Mouse (Mus musculus): ENCODE data around the gene Ankle1. TPM values are rescaled to one million over a fixed set of nuclear protein-coding genes. Genes with fewer than 3 reads are reported as not detected.

Gene Ankle1
- 11.3 and 13.8 TPM in 2 replicates for total RNA-seq (2023)

DNA sequence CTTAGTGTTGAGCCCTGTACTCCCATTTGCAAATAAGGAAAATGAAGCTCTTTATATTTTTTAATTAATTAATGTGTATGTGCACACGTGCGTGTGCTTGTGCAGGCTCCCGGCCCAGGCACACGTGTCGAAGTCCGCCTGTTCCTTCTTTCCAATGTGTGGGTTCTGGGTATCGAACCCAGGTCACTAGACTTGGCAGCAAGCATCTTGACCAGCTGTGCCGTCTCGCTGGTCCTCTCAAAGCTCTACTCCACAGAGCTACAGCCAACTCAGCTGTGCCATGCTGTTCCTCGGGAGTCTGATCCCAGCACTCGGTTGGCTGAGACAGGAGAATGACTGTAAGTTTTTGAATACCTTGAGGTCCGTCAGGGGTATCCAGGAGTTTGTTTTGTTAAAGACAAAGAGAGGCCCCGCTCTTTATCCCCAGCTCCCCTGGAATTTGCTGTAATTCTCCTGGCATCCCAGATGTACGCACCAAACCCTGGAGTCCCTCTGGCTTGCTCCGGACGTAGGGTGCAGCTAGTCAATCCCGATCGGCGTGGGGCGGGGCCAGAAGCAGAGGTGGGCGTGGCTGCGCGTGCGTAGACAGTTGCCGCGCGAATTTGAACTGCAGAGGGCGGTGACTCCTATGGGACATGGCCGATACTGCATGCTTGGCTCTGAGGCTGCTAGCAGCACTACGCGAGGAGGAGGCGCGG, at the start of gene Ankle1:
Gene Ankle1 (plus strand): TSS at position 610 of the 698 bp plus-strand sequence.

DNA sequence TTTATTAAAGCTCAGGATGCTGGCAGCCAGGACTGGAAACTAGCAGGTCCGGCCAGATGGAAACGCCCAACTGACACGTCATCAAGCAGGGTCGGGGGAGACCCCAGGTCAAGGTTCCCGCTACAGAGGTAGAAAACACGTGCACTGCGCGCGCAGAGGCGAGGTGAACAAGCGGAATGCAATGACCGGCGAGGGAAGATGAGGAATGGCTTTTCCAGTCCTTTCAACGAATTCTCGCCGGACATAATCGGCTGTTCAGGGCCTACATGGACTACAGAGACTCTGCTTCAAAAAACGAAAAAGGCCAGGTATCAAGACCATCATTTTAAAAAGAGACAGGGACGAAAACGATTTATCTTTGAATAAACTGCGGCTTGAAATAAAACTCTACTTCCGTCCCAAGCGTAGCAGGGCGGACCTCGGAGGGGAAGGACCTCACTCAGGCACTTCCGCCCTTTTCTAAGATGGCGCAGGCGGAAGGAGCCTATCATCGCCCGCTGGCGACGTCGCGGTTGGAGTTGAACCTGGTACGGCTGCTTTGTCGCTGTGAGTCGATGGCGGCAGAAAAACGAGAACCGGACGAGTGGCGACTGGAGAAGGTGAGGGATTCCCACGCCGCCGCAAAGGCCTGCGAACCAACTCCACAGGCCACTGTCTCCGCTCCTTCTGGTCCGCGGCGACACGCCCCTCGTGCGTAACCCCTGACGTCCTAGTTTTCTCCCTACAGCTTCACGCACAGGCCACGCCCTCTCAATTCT, 38.9 kb upstream of the Ankle1 start, which contains the start of gene Use1:
Gene Use1 (plus strand): TSS at position 78 of the 758 bp plus-strand sequence.

DNA sequence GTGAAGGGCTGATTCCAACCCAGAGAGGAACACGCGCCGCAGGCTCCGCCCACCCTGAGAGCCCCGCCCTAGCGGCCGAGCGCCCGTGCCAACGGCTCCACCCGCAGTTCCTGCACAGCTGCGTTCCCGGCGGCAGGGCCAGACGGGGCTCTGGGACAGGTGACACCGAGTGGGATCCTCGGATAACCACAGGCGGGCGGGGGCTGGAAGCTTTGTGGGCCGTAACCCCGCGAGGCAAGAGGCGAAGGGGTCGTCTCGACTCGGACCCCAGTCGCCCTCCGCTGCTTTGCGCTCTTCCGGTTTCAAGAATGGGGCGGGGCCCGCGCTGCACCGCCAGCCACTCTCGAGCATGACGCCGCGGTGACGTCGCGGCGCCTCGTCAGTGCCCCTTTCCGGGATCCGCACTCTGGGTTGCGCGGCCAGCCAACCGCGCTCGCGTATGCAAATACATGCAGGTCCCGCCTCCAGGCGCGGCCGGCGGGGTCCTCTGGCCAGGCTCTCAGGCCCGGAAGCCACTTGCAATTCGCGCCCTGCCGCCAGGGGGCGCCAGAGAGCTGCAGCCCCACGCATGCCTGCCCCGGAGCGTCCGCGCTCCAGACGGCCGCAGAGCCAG, 34.5 kb upstream of the Ankle1 start, which contains the start of gene Ocel1:
Gene Ocel1 (plus strand): TSS at position 63 of the 613 bp plus-strand sequence.

DNA sequence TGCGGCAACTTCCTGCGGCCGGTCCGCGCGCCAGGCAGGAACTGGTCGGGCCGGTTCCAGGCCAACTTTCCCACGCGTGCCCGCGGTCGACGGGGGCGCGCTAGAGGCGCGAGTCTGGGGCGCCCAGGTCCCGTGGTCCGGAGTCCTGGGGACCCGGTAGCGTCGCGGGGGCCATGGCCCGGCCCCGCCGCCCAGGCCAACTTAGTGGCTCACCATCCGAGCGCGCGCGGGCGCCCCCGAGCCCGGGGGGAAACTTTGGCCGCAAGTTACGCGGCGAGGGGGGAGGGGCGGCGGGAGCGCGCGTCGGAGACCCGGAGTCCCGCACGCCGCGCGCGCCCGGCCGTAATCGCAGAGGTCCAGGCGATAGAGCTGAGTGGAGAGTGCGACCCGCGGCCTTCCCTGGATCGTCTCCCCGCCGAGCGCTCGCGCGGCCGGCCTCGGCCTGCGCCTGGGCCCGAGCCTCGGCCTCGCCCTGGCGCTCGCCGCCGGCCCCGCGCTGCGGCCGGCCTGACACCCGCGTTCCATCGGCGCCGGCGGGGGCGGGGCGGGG, 24.3 kb upstream of the Ankle1 start, which contains the start of gene Nr2f6:
Gene Nr2f6 (minus strand): TSS at position 540 of the 550 bp plus-strand sequence.

DNA sequence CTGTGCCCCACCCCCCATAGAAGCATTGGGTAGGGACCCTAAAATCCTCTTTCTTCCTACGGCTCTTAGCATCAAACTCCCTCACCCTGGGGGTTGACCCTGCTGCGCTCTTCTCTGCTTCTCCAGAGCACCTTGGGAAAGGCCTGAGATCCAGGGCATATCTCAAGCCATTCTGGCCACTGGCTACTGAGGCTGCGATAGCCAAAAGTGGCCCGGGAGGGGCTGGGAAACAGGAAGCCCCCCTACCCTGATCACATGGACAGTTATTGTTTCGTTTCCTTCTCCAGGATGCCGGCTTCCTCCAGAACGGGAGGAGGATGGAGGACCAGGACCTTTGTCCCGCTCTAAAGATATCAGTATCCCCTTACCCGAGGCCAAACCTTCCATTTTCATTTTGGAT, 10.2 kb upstream of the Ankle1 start, which contains the start of gene Ushbp1:
Gene Ushbp1 (minus strand): TSS at position 174 of the 400 bp plus-strand sequence.

DNA sequence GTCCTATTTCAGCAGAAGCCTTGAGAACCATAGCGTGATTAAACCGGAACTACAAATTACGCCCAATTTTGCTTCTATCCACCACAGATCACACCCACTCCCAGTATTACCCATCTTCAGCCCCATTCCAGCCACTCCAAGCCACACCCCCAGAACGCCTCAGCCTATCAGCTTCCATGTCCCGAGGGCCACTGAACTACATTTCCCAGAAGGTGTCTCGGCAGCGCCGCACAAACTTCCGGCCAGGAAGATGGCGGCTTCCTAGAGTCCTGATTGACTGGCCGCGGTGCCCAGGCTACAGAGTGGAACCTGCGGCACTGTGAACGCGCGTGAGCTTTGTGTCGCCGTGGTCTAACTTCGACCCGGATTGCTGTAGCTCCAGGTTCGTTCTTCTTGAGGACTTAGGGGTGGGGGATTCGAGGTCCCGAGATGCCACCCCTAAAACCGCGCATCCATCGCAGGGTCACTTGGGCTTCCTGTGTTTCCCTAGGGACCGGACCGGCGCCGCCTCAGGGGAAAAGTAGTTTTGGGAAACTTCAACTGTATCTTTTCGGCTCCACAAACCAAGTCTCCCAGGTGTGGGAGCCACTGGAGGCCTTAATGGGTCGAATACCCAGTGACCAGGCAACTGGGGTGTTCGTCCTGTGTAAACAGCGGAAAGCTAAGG, 9.0 kb upstream of the Ankle1 start, which contains the start of gene Babam1:
Gene Babam1 (plus strand): TSS at position 223 of the 667 bp plus-strand sequence.

Other genes with a start within 250 kb of the Ankle1 start
- 142 and 167 TPM in 2 replicates for gene Myo9b, start 133.3 kb upstream of the Ankle1 start, total RNA-seq (2023)
- gene Haus8, start 133.1 kb upstream of the Ankle1 start, total RNA-seq (2023): 43.6 and 80.1 TPM in 2 replicates
- gene Use1, start 39.2 kb upstream of the Ankle1 start, total RNA-seq (2023): 129 and 136 TPM in 2 replicates
- 19.2 and 21.5 TPM in 2 replicates for gene Ocel1, start 34.7 kb upstream of the Ankle1 start, total RNA-seq (2023)
- gene Nr2f6, start 24.1 kb upstream of the Ankle1 start, total RNA-seq (2023): 8.2 and 8.6 TPM in 2 replicates
- gene Ushbp1, start 10.2 kb upstream of the Ankle1 start, total RNA-seq (2023): 0.16 TPM in 1 of 2 replicates, not detected in the other
- 48.3 and 53.8 TPM in 2 replicates for gene Babam1, start 9.1 kb upstream of the Ankle1 start, total RNA-seq (2023)
- 3.6 and 5.1 TPM in 2 replicates for gene Abhd8, start 57.6 kb downstream of the Ankle1 start, total RNA-seq (2023)
- 17.4 and 18.6 TPM in 2 replicates for gene Mrpl34, start 58.9 kb downstream of the Ankle1 start, total RNA-seq (2023)
- 70.0 and 77.1 TPM in 2 replicates for gene Dda1, start 63.2 kb downstream of the Ankle1 start, total RNA-seq (2023)
- 3.0 and 3.9 TPM in 2 replicates for gene Ano8, start 80.0 kb downstream of the Ankle1 start, total RNA-seq (2023)
- 7.4 and 8.6 TPM in 2 replicates for gene Gtpbp3, start 82.1 kb downstream of the Ankle1 start, total RNA-seq (2023)
- 0.47 TPM in 1 of 2 replicates, not detected in the other for gene Plvap, start 105.7 kb downstream of the Ankle1 start, total RNA-seq (2023)
- gene Ccdc194, start 119.7 kb downstream of the Ankle1 start, total RNA-seq (2023): not detected in 2 replicates
- 10.9 and 16.2 TPM in 2 replicates for gene Bst2, start 131.4 kb downstream of the Ankle1 start, total RNA-seq (2023)
- 27.6 and 31.6 TPM in 2 replicates for gene Mvb12a, start 136.9 kb downstream of the Ankle1 start, total RNA-seq (2023)
- gene Tmem221, start 152.9 kb downstream of the Ankle1 start, total RNA-seq (2023): 0.32 TPM in 1 of 2 replicates, not detected in the other
- gene Nxnl1, start 160.6 kb downstream of the Ankle1 start, total RNA-seq (2023): not detected in 2 replicates
- gene Slc27a1, start 162.9 kb downstream of the Ankle1 start, total RNA-seq (2023): 0.92 and 1.0 TPM in 2 replicates
- gene Pgls, start 186.2 kb downstream of the Ankle1 start, total RNA-seq (2023): 74.4 and 81.6 TPM in 2 replicates
- 5.7 and 14.9 TPM in 2 replicates for gene Fam129c, start 191.6 kb downstream of the Ankle1 start, total RNA-seq (2023)
- 41.4 and 44.9 TPM in 2 replicates for gene Colgalt1, start 205.0 kb downstream of the Ankle1 start, total RNA-seq (2023)